Mouse (Mus musculus) CD4-positive, CD25-positive, alpha-beta regulatory T cell, adult 9 weeks (primary cell): ENCODE measurements around the gene Cep164. TPM values are rescaled to one million over a fixed set of nuclear protein-coding genes. Genes with fewer than 3 reads are reported as not detected.

ENCODE experiments used
- polyA plus RNA-seq: library from polyadenylated mRNA; unstranded; fragments of 100-300 nt; shearing (Covaris generic); gene quantifications from one replicate; pipeline ENCODE4 v1.2.1, GENCODE M21; 2017

Cep164 gene
- polyA plus RNA-seq: 25.5 TPM

GRCm38 (mm10) chr9:45828291-45828963, at the start of gene Cep164:
Gene Cep164 (minus strand): TSS chr9:45828691.

GRCm38 (mm10) chr9:45838434-45839138, 10.1 kb upstream of the Cep164 start, which contains the start of gene Bace1:
Gene Bace1 (plus strand): TSS chr9:45838580.

Other genes with a start within 250 kb of the Cep164 start
- gene Bace1, start 9.9 kb upstream of the Cep164 start, polyA plus RNA-seq: 6.0 TPM
- 51.4 TPM for gene Pcsk7, start 77.8 kb upstream of the Cep164 start, polyA plus RNA-seq
- 44.9 TPM for gene Rnf214, start 78.2 kb upstream of the Cep164 start, polyA plus RNA-seq
- 2.5 TPM for gene Tagln, start 107.4 kb upstream of the Cep164 start, polyA plus RNA-seq
- gene Sidt2, start 126.6 kb upstream of the Cep164 start, polyA plus RNA-seq: 43.7 TPM
- 47.6 TPM for gene Pafah1b2, start 184.0 kb upstream of the Cep164 start, polyA plus RNA-seq
- 4.5 TPM for gene Sik3, start 184.1 kb upstream of the Cep164 start, polyA plus RNA-seq